Comparison of ENCODE assay signal across 27 mouse cellular contexts in genomic region chr14:57263943-57264342, GRCm38 (mm10).
A peak's percentile ranks its signal among the peaks of the same experiment; 100 is the strongest.
DNase-seq lines count a peak whose midpoint lies in the region; ATAC-seq lines count a peak whose summit lies in the region.
"Had no signal": no experiment of that assay in that cellular context is flagged by ENCODE, and none has a peak within 500 bp of the region (broad histone marks: within the 10 kb centered on the region; RNA-seq: fewer than 3 reads in every experiment).

No protein-coding gene starts in this region.

- H3K9me3 ChIP-seq in kidney, embryonic 15.5 days (replicated peaks) = no peaks in the 10 kb centered on the region
- H3K9me3 ChIP-seq: embryonic facial prominence, embryonic 12.5 days; embryonic facial prominence, embryonic 15.5 days; G1E had no signal

- H3K4me1 ChIP-seq in kidney, embryonic 15.5 days = no peaks in the 10 kb centered on the region
- H3K4me1 ChIP-seq: embryonic facial prominence, embryonic 12.5 days; embryonic facial prominence, embryonic 15.5 days had no signal

- 77% methylated on average over 10 of the region's 10 CpGs for WGBS in kidney, embryonic 15.5 days

- H3K9ac ChIP-seq in kidney, embryonic 15.5 days = no peak overlapping the region
- H3K9ac ChIP-seq: embryonic facial prominence, embryonic 12.5 days; embryonic facial prominence, embryonic 15.5 days; forebrain, postnatal 0 days; hindbrain, embryonic 14.5 days had no signal

- H3K4me3 ChIP-seq in kidney, embryonic 15.5 days (replicated peaks) = no peak overlapping the region
- H3K4me3 ChIP-seq: embryonic facial prominence, embryonic 12.5 days; embryonic facial prominence, embryonic 15.5 days; gastrocnemius, adult 2 months; heart, adult 2 months had no signal

- no peak overlapping the region for H3K4me2 ChIP-seq in kidney, embryonic 15.5 days
- H3K4me2 ChIP-seq: embryonic facial prominence, embryonic 12.5 days; embryonic facial prominence, embryonic 15.5 days; heart, embryonic 11.5 days; hindbrain, embryonic 14.5 days had no signal

- no peak overlapping the region for H3K27ac ChIP-seq in kidney, embryonic 15.5 days
- H3K27ac ChIP-seq: embryonic facial prominence, embryonic 12.5 days; embryonic facial prominence, embryonic 15.5 days; gastrocnemius, adult 2 months; heart, adult 2 months; hindbrain, embryonic 14.5 days; hindbrain, postnatal 0 days had no signal

- no peaks in the 10 kb centered on the region for H3K27me3 ChIP-seq in kidney, embryonic 15.5 days
- H3K27me3 ChIP-seq: embryonic facial prominence, embryonic 12.5 days; embryonic facial prominence, embryonic 15.5 days; Patski had no signal

- no peaks in the 10 kb centered on the region for H3K36me3 ChIP-seq in kidney, embryonic 15.5 days
- H3K36me3 ChIP-seq: embryonic facial prominence, embryonic 12.5 days; embryonic facial prominence, embryonic 15.5 days; G1E had no signal

- peak; percentile 86 for ATAC-seq in common myeloid progenitor, adult 5-6 weeks (replicated peaks; ENCODE audit: low read depth, poor library complexity, severe bottlenecking)
- ATAC-seq in megakaryocyte, adult 5-6 weeks (ENCODE audit: poor library complexity, severe bottlenecking) = peak; percentile 80
- no peak for ATAC-seq in kidney, embryonic 15.5 days (replicated peaks; ENCODE audit: low FRiP score)
- ATAC-seq: forebrain, embryonic 14.5 days; forebrain, postnatal 0 days; hindbrain, postnatal 0 days; inflammation-experienced regulatory T-cells, adult 6 months; intestine, embryonic 16.5 days; Patski had no signal

- DNase-seq in thymus, postnatal 0 days (ENCODE audit: low spot score) = peak; percentile 58
- DNase-seq in thymus, postnatal 10 days (ENCODE audit: low spot score in 2 of 2) = no peak
- DNase-seq in A20 (ENCODE audit: low read depth, low spot score) = peak; percentile 17
- no peak for DNase-seq in spleen, postnatal 14 days (ENCODE audit: low spot score in 2 of 2)
- no peak for DNase-seq in heart, adult 8-10 months (ENCODE audit: low spot score)
- DNase-seq: adrenal gland, postnatal 10 days; cerebellum, adult 11-12 months; cerebellum, adult 9-10 months; cerebellum, postnatal 14 days; forebrain, postnatal 0 days; gastrocnemius, adult 2 months; gastrocnemius, postnatal 25 days; heart, adult 2 months; heart, postnatal 36 days had no signal

Comparison
In these comparisons a context has a peak if more than half of its experiments do, and no peak if none do; other contexts are left out.
1. DNase-seq: peak in thymus, postnatal 0 days (single experiment) and A20 (single experiment); none in thymus, postnatal 10 days (0 of 2), spleen, postnatal 14 days (0 of 2) and heart, adult 8-10 months (single experiment).